Mouse (Mus musculus): ENCODE data around the gene Wdr74. TPM values are rescaled to one million over a fixed set of nuclear protein-coding genes. Genes with fewer than 3 reads are reported as not detected.

Wdr74 gene
- 83.3 TPM for polyA plus RNA-seq (2017; shearing (Covaris generic))

GRCm38 (mm10) chr19:8735389-8736159, at the start of gene Wdr74:
TSS of gene Wdr74 (plus strand) at chr19:8735827.

DNA sequence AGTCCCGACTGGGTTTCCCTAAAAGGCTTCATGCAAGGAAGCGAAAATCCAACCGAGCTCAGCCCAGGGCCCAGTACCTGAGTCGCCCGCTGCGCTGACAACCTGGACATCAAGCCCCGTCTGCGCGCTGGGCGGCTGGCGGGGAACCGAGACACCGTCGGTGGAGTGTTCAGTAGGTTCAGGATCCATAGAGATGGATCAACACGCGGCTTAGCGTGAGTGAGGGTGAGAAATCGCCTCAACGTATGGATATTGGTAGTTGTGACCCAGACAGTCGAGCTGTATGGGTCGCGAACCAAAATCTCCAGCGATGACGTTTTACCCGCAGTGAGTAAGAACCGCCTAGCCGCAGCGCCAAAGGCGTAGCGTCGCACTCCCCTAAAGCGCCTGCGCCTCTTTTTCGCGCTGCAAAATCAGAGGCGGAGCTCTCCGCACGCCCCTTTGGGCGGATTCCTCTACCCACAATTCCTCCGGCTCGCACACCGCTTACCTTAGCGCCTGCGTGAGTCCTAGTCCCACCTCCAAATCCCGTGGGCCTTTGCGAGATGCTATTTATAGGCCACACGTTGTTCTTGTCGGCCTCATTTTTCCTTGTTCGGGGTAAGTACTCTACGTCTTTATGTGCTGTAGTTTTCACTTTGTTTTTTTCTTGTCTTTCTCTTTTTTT, 12.6 kb upstream of the Wdr74 start, which contains the start of gene Slc3a2:
TSS of gene Slc3a2 (minus strand) at position 463 of the 667 bp plus-strand sequence.

GRCm38 (mm10) chr19:8740603-8741002, 5.0 kb downstream of the Wdr74 start, which contains the start of gene 1700092M07Rik:
TSS of gene 1700092M07Rik (plus strand) at chr19:8740718.

GRCm38 (mm10) chr19:8741243-8741869, 5.7 kb downstream of the Wdr74 start, which contains the start of gene Stx5a:
TSS of gene Stx5a (plus strand) at chr19:8741413.

GRCm38 (mm10) chr19:8756635-8757387, 21.2 kb downstream of the Wdr74 start, which contains the start of gene Nxf1:
TSS of gene Nxf1 (plus strand) at chr19:8757073.

DNA sequence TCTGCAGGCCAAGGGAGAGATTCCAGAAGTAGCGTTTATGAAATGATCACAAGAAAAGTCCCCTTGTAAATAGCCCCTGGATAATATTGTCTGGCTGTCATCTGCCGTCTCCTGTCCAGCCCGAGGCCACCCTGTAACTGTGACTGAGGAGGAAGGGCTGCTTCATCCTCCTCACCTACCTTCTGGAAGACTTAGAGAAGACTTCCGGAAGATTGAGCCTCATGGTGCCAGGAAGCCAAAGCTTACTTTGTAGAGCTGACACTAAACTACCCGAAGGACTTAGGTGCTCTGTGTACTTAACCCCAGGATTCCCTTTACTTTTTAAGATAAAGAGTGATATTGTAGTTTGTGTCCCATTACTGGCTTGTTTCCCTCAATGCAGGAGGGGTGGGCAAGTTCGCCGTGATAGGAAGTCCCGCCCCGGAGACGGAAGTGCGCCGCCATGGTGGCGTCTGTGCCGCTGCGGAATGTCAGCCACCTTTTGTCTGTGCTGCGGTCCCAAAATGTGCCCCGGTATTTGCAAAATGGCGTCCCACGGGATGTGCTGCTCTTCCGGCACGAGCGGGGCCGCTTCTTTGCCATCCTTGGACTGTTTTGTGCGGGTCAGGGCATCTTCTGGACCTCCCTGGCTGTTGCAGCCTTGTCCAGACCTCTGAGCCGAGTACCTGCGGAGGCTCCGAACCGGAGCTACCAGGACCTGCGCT, 35.1 kb downstream of the Wdr74 start, which contains the start of gene Tmem223:
TSS of gene Tmem223 (plus strand) at position 430 of the 704 bp plus-strand sequence.

GRCm38 (mm10) chr19:8774086-8774835, 38.6 kb downstream of the Wdr74 start, which contains the start of gene Tmem179b:
TSS of gene Tmem179b (minus strand) at chr19:8774467.

GRCm38 (mm10) chr19:8786008-8786781, 50.6 kb downstream of the Wdr74 start, which contains the start of gene Taf6l:
TSS of gene Taf6l (minus strand) at chr19:8786417.

Other genes starting within 250 kb of the Wdr74 start
- not detected for gene Slc22a8, start 144.6 kb upstream of the Wdr74 start, polyA plus RNA-seq (2017; shearing (Covaris generic))
- not detected for gene Slc22a6, start 117.8 kb upstream of the Wdr74 start, polyA plus RNA-seq (2017; shearing (Covaris generic))
- gene Chrm1, start 72.0 kb upstream of the Wdr74 start, polyA plus RNA-seq (2017; shearing (Covaris generic)): not detected
- gene Slc3a2, start 12.5 kb upstream of the Wdr74 start, polyA plus RNA-seq (2017; shearing (Covaris generic)): 136 TPM
- gene 1700092M07Rik, start 4.9 kb downstream of the Wdr74 start, polyA plus RNA-seq (2017; shearing (Covaris generic)): 1.5 TPM
- 164 TPM for gene Stx5a, start 5.6 kb downstream of the Wdr74 start, polyA plus RNA-seq (2017; shearing (Covaris generic))
- gene Nxf1, start 21.2 kb downstream of the Wdr74 start, polyA plus RNA-seq (2017; shearing (Covaris generic)): 263 TPM
- gene Tmem223, start 35.2 kb downstream of the Wdr74 start, polyA plus RNA-seq (2017; shearing (Covaris generic)): 104 TPM
- gene Tmem179b, start 38.6 kb downstream of the Wdr74 start, polyA plus RNA-seq (2017; shearing (Covaris generic)): 161 TPM
- gene Taf6l, start 50.6 kb downstream of the Wdr74 start, polyA plus RNA-seq (2017; shearing (Covaris generic)): 18.0 TPM
- 150 TPM for gene Polr2g, start 62.8 kb downstream of the Wdr74 start, polyA plus RNA-seq (2017; shearing (Covaris generic))
- 1.6 TPM for gene Zbtb3, start 66.7 kb downstream of the Wdr74 start, polyA plus RNA-seq (2017; shearing (Covaris generic))
- gene Ttc9c, start 83.5 kb downstream of the Wdr74 start, polyA plus RNA-seq (2017; shearing (Covaris generic)): 39.7 TPM
- gene Hnrnpul2, start 84.2 kb downstream of the Wdr74 start, polyA plus RNA-seq (2017; shearing (Covaris generic)): 13.3 TPM
- gene AC129217.1, start 93.9 kb downstream of the Wdr74 start, polyA plus RNA-seq (2017; shearing (Covaris generic)): 1.7 TPM
- gene Bscl2, start 101.6 kb downstream of the Wdr74 start, polyA plus RNA-seq (2017; shearing (Covaris generic)): 86.8 TPM
- 0.13 TPM for gene Gng3, start 103.4 kb downstream of the Wdr74 start, polyA plus RNA-seq (2017; shearing (Covaris generic))
- gene Lrrn4cl, start 114.9 kb downstream of the Wdr74 start, polyA plus RNA-seq (2017; shearing (Covaris generic)): 0.12 TPM
- gene Ubxn1, start 135.7 kb downstream of the Wdr74 start, polyA plus RNA-seq (2017; shearing (Covaris generic)): 169 TPM
- gene Uqcc3, start 145.1 kb downstream of the Wdr74 start, polyA plus RNA-seq (2017; shearing (Covaris generic)): 77.7 TPM
- gene Lbhd1, start 147.9 kb downstream of the Wdr74 start, polyA plus RNA-seq (2017; shearing (Covaris generic)): 85.0 TPM
- gene Gm49403, start 148.1 kb downstream of the Wdr74 start, polyA plus RNA-seq (2017; shearing (Covaris generic)): not detected
- 54.2 TPM for gene 1810009A15Rik, start 153.0 kb downstream of the Wdr74 start, polyA plus RNA-seq (2017; shearing (Covaris generic))
- not detected for gene Gm49416, start 153.1 kb downstream of the Wdr74 start, polyA plus RNA-seq (2017; shearing (Covaris generic))
- 36.7 TPM for gene Ints5, start 157.2 kb downstream of the Wdr74 start, polyA plus RNA-seq (2017; shearing (Covaris generic))
- 119 TPM for gene Ganab, start 162.2 kb downstream of the Wdr74 start, polyA plus RNA-seq (2017; shearing (Covaris generic))
- gene B3gat3, start 184.5 kb downstream of the Wdr74 start, polyA plus RNA-seq (2017; shearing (Covaris generic)): 57.2 TPM
- 7.8 TPM for gene Rom1, start 193.5 kb downstream of the Wdr74 start, polyA plus RNA-seq (2017; shearing (Covaris generic))
- 86.7 TPM for gene Eml3, start 193.7 kb downstream of the Wdr74 start, polyA plus RNA-seq (2017; shearing (Covaris generic))
- 250 TPM for gene Mta2, start 206.0 kb downstream of the Wdr74 start, polyA plus RNA-seq (2017; shearing (Covaris generic))
- 38.1 TPM for gene Tut1, start 218.0 kb downstream of the Wdr74 start, polyA plus RNA-seq (2017; shearing (Covaris generic))
- 294 TPM for gene Eef1g, start 231.2 kb downstream of the Wdr74 start, polyA plus RNA-seq (2017; shearing (Covaris generic))

Data from CD4-positive, CD25-positive, alpha-beta regulatory T cell (primary cell).